Mouse (Mus musculus) testis, adult 2 months (tissue): Measurements from ENCODE around the gene Tsnax. TPM values are rescaled to one million over a fixed set of nuclear protein-coding genes. Genes with fewer than 3 reads are reported as not detected.

Experiments used
- H3K27ac ChIP-seq: fragments of 200-500 bp; 2 replicates; pipeline ENCODE4 v1.5.1; 2012; ENCODE audit warnings: low read depth, low read length; ENCODE audit not compliant: control insufficient read depth, insufficient read depth
- H3K27me3 ChIP-seq: fragments of 200-500 bp; 2 replicates; pipeline ENCODE4 v1.6.1; 2012; ENCODE audit warnings: mild to moderate bottlenecking, low read length, moderate library complexity; ENCODE audit not compliant: control insufficient read depth, insufficient read depth
- H3K36me3 ChIP-seq: fragments of 200-500 bp; 2 replicates; pipeline ENCODE4 v1.6.1; 2012; ENCODE audit warnings: mild to moderate bottlenecking, low read length; ENCODE audit not compliant: control insufficient read depth, insufficient read depth
- H3K4me1 ChIP-seq: fragments of 200-500 bp; 2 replicates; pipeline ENCODE4 v1.6.1; 2012; ENCODE audit warnings: low read length; ENCODE audit not compliant: control insufficient read depth, insufficient read depth
- H3K4me3 ChIP-seq: fragments of 200-500 bp; 2 replicates; pipeline ENCODE4 v1.5.1; 2012; ENCODE audit warnings: low read depth, mild to moderate bottlenecking, low read length, moderate library complexity, mixed read lengths; ENCODE audit not compliant: control insufficient read depth
- CTCF ChIP-seq: fragments of 200-500 bp; IDR thresholded peaks from 2 replicates; pipeline ENCODE4 v1.5.1; 2012; ENCODE audit warnings: low read depth, mild to moderate bottlenecking, inconsistent platforms, low read length, moderate library complexity; ENCODE audit not compliant: control insufficient read depth, insufficient read depth, insufficient replicate concordance
- POLR2A ChIP-seq: fragments of 200-500 bp; IDR thresholded peaks from 2 replicates; pipeline ENCODE4 v1.6.1; 2012; ENCODE audit warnings: low read depth, mild to moderate bottlenecking, inconsistent platforms, low read length, moderate library complexity; ENCODE audit not compliant: control insufficient read depth
- polyA plus RNA-seq: library from polyadenylated mRNA; depleted of rRNA; stranded (reverse); fragments of >200 nt; gene quantifications from 2 replicates; pipeline ENCODE4 v1.2.3, GENCODE M21; 2012

The Tsnax gene
- polyA plus RNA-seq, 1 experiment, result 41.8 TPM

- Histone ChIP-seq H3K4me3 (no peak overlapping the region), H3K27me3 (no peaks in the 10 kb centered on the region), H3K36me3 (no peaks in the 10 kb centered on the region), H3K27ac (no peak overlapping the region), H3K4me1 (no peaks in the 10 kb centered on the region)
- TF ChIP-seq CTCF (no peak), POLR2A (no peak)
These were observed 48.1 kb downstream of the Tsnax start for GRCm38 (mm10) chr8:125060904-125061303.

- TF ChIP-seq CTCF, result no peak
- TF ChIP-seq POLR2A, result no peak
These were observed 52.8 kb downstream of the Tsnax start for GRCm38 (mm10) chr8:125065596-125065995.

GRCm38 (mm10) chr8:125066913-125067595 is 54.3 kb downstream of the Tsnax start:
- TF ChIP-seq CTCF (no peak), POLR2A (no peak)
- no peak overlapping the region for H3K4me3 ChIP-seq
- H3K27ac ChIP-seq, result no peak overlapping the region
- no peaks in the 10 kb centered on the region for H3K36me3 ChIP-seq
- no peaks in the 10 kb centered on the region for H3K27me3 ChIP-seq
- H3K4me1 ChIP-seq, result no peaks in the 10 kb centered on the region

More at GRCm38 (mm10) chr8:125065596-125065995, 52.8 kb downstream of the Tsnax start:
- no peaks in the 10 kb centered on the region for H3K36me3 ChIP-seq
- no peak overlapping the region for H3K4me3 ChIP-seq
- no peak overlapping the region for H3K27ac ChIP-seq
- H3K4me1 ChIP-seq, result no peaks in the 10 kb centered on the region
- H3K27me3 ChIP-seq, result no peaks in the 10 kb centered on the region

- H3K27me3 ChIP-seq, result no peaks in the 10 kb centered on the region
- H3K27ac ChIP-seq, result no peak overlapping the region; the same call in 1 of the 2 replicates
- TF ChIP-seq POLR2A (no peak), CTCF (no peak)
- H3K4me1 ChIP-seq, result no peaks in the 10 kb centered on the region
- H3K4me3 ChIP-seq, result no peak overlapping the region
- no peaks in the 10 kb centered on the region for H3K36me3 ChIP-seq
These were observed 54.8 kb downstream of the Tsnax start for GRCm38 (mm10) chr8:125067596-125067960.

DNA sequence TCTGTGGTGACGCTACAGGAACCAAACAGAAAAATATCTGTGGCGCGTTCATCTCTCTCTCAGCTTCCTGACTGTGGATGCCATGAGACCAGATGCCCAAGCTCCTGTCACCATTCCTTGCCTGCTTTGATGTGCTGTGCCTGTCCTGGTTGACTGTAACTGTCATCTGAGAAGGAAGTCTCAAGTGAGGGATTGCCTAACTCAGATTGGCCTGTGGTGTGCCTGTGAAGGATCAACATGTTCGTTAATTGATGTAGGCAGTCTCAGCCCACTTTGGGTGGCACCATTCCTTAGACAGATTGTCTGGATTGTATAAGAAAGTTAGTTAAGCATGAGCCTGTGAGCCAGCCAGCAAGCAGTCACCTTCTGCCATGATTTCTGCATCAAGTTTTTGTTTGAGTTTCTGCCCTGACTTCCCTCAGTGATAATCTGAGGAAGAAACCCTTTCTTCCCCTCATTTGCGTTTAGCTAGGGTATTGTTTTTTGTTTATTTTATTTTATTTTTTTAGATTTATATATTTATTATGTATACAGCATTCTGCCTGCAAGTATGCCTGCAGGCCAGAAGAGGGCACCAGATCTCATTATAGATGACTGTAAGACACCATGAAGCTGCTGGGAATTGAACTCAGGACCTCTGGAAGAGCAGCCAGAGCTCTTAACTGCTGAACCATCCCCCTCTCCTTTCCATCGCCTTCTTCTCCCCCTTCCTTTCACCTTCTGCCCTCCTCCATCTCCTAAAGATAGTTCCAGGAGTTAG is 55.5 kb downstream of the Tsnax start:
- TF ChIP-seq CTCF (no peak), POLR2A (no peak)
- Histone ChIP-seq H3K27me3 (no peaks in the 10 kb centered on the region), H3K4me3 (no peak overlapping the region), H3K36me3 (no peaks in the 10 kb centered on the region), H3K27ac (no peak overlapping the region), H3K4me1 (no peaks in the 10 kb centered on the region)

GRCm38 (mm10) chr8:125069304-125069703 is 56.5 kb downstream of the Tsnax start:
- Histone ChIP-seq H3K27ac (no peak overlapping the region), H3K4me1 (no peaks in the 10 kb centered on the region), H3K27me3 (no peaks in the 10 kb centered on the region), H3K36me3 (no peaks in the 10 kb centered on the region), H3K4me3 (no peak overlapping the region)
- TF ChIP-seq CTCF, result no peak
- no peak for TF ChIP-seq POLR2A

GRCm38 (mm10) chr8:125069733-125070132 is 56.9 kb downstream of the Tsnax start:
- no peaks in the 10 kb centered on the region for H3K36me3 ChIP-seq
- H3K4me1 ChIP-seq, result no peaks in the 10 kb centered on the region
- H3K27ac ChIP-seq, result no peak overlapping the region
- TF ChIP-seq CTCF (no peak), POLR2A (no peak)
- H3K4me3 ChIP-seq, result no peak overlapping the region
- H3K27me3 ChIP-seq, result no peaks in the 10 kb centered on the region
